Mouse (Mus musculus) erythroid progenitor cell, adult 5-6 weeks (primary cell): ENCODE results near the gene Cux1. TPM values are rescaled to one million over a fixed set of nuclear protein-coding genes. Genes with fewer than 3 reads are reported as not detected.

ENCODE experiments used
- ATAC-seq: replicated peaks from 2 replicates; pipeline ENCODE4 v1.8.0; 2016; ENCODE audit warnings: moderate number of reproducible peaks, mild to moderate bottlenecking, moderate TSS enrichment, inconsistent platforms; ENCODE audit not compliant: poor library complexity, low FRiP score, severe bottlenecking
- total RNA-seq, 2 experiments: library from RNA; stranded (forward) in 1 of 2; stranded (reverse) in 1 of 2; fragments of 150-400 nt in 1 of 2; fragments of 186-747, 209-891 nt in 1 of 2; gene quantifications; 2 replicates each; pipeline versions ENCODE4 v1.2.3 to v1.2.4; 2015 to 2017; ENCODE audit warnings: low replicate concordance in 2 of 2

Cux1 gene
- total RNA-seq, 2 experiments from 2014 or later: 42.3 to 79.1 TPM

- no peak for ATAC-seq
These were observed 224.0 kb downstream of the Cux1 start for GRCm38 (mm10) chr5:136343156-136343890.

DNA sequence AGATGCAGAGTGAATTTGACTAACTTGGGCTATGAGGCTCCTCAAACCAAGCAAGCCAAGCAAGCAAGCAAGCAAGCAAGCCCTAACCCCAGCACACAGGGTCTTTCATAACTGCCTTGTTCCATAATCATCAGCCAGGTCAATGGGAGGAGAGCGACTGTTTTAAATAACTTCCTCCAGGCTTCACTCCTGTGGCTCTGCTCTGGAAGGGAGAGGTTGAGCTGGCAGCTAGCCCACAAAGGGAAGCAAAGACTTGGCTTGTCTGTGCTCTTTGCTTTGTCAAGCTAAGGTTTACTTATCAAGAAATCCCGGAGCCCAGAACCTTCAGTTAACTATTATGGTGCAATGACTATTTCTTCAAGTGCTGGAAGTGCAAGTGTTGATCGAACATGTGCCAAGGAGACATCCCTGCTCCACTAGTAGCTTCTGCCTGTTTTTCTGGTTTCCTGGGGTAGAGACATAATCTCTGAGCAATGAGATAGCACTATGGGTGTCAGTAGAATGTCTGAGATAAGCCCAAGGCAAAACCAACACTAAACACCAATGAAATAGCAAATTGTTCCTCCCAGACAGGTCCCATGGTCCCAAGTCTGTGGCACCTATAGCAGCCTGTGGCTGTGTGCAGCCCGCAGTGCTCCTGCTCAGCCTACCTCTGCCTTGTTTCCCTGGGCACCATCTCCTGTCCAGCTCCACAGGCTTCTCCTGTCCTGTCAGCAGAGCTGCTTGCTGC is 230.3 kb downstream of the Cux1 start:
- ATAC-seq: 0 out of 2 replicates have a peak, but pooled peaks have one; percentile 22

- peak; percentile 27; the same call in 1 of the 2 replicates for ATAC-seq
These were observed 231.6 kb downstream of the Cux1 start for GRCm38 (mm10) chr5:136335681-136336080.

DNA sequence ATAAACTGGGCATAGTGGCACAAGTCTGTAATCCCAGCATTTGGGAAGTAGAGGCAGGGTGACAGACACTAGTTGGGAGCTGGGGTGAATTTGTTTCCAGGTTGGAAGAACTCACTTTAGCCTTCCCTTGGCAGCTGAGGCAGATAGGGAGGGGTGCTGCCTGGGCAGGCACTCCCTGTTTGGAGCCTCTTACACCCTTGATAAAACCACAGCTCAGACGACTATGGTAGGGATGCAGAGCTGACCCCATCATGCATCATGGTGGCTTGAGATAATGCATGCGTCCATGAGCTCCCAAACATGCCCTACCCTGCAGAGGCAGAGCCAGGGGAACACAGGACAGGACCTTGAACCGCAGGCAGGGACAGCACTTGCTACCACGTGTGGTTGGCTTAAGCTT is 232.5 kb downstream of the Cux1 start:
- ATAC-seq: peak; percentile 79

GRCm38 (mm10) chr5:136334051-136334450 is 233.2 kb downstream of the Cux1 start:
- ATAC-seq: no peak

- ATAC-seq: no peak
These were observed 234.4 kb downstream of the Cux1 start for GRCm38 (mm10) chr5:136332786-136333462.

DNA sequence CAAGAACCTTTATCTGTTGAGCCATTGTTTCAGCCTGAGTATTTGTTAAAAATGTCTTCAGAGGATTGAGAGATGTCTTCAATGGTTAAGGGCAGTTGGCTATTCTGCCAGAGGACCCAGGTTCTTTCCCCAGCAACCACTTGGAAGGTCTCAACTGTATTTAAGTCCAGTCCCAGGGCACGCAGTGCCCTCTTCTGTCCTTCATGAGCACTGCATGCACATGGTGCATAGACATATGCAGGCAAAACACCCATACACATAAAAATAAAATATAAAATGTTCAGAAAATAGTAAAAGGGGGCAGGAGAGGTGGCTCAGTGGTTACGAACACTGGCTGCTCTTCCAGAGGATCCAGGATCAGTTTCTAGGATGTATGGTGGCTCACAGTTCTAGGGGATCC is 239.6 kb downstream of the Cux1 start:
- ATAC-seq: no peak

DNA sequence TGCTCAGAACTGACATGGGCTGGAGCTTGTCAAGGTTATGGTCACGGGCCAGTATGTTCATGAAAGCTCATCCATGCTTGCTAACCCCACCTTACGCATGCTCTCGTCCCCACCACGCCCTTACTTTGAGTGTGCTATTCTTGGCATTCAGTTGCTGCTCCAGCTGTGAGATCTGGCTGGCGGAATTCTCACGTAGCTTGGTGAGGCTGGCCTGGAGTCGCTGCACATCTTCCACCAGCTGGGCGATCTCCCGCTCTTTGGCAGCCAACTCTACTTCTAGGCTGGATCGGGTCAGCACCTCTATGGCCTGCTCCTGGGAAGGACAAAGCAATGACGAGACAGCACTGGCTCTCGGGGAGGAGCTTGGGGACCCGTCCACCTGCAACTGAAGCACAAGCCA is 240.7 kb downstream of the Cux1 start:
- ATAC-seq: no peak

- ATAC-seq: no peak
These were observed 242.8 kb downstream of the Cux1 start for GRCm38 (mm10) chr5:136324506-136324905.

DNA sequence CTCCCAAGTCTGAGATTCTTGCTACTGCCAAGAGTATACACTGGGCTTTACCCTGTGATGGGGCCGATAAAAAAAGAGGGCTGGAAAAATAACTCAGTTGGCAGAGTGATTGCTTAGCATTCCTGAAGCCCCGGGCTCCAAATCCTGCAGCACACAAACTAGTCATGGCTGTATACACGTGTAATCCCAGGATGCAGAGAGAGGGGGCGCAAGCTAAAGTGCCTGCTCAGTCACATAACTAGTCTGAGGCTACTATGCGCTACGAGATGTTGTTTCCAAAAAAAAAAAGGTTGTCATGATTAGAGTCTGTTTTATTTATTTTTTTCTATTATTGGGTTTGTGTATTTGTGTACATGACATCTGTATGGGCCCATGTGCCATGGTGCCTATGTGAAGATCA is 245.9 kb downstream of the Cux1 start:
- ATAC-seq: no peak

- no peak for ATAC-seq
These were observed 254.7 kb downstream of the Cux1 start for GRCm38 (mm10) chr5:136312566-136312965.

- no peak for ATAC-seq
These were observed 255.1 kb downstream of the Cux1 start for GRCm38 (mm10) chr5:136312166-136312565.

DNA sequence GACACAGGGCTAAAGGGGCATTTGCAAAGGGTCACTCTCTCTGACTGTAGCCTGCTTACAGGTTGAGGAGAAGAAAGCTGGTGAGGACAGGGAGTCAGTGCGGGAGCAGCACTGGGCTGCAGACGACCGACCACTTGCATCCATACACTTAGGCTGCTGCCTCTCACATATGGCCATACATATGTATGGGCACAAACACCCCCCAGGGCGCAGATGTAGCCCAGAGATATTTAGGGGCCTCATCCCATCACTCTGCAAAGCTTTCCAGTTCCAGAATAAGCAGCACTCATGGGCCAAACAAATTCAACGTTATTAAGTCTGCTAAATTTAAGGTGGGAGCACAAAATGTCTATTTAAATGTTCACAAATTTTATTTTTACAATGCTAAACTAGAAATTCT is 261.0 kb downstream of the Cux1 start:
- ATAC-seq: no peak

DNA sequence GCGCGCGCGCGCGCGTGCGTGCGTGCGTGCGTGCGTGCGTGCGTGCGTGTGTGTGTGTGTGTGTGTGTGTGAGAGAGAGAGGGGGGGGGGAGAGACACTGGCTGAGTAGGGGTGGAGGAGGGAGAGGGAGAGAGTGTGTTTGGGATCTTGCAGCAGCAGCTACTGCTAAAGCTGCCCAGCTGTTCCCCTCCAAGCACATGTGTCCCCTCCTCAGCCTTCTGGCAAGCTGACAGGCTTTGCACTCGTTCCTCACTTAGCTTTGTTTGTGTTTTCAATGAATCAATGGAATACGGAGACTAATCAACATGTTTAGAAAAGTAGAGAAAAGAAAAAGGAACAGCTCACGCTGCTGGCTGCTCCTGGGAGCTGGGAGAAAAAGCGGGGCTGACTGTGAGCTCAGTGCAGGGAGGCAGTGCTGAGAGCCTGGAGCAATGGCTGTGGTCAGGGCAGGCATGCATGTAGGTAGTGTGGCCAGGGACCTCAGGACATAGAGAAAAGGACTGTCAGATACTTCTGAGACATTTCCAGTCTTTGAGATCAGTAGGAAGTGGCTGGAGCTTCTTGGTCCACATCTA is 263.8 kb downstream of the Cux1 start:
- ATAC-seq: no peak

- no peak for ATAC-seq
These were observed 266.4 kb downstream of the Cux1 start for GRCm38 (mm10) chr5:136300880-136301279.

DNA sequence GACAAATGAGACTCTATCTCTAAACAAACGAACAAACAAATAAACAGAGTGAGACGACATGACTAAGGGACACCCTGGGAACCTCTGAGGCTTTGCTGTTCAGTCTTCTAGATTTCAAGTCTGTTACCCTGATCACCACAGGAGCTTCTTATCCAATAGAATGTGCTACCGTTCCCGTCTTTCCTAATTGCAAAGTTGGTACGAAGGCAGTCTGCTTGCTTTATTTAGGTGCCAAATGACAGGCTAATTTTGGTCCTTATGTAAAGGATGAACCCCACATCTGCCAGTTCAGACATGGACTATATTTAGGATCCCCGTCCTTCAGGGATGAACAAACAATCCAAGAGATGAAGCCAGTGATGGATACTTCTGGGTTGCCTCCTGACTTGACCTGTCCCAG is 269.6 kb downstream of the Cux1 start:
- ATAC-seq: no peak

DNA sequence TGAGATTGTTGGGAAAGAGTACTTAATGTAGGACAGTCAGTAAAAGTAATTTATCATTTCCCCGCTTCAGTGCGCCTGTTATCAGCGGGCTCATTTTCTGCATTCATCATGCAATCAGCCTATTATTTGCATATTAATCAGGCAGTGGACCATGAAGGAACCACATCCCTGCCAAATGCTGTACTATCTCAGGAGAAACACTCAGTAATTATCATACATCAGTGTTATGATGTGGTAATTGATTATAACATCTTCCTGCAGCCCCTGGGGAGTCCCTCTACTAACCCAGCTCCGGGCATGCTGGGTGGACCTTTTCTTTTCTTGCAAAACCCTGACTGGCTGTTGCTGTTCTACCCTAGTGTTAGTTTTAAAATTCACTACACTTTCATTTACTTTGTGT is 270.4 kb downstream of the Cux1 start:
- no peak for ATAC-seq

DNA sequence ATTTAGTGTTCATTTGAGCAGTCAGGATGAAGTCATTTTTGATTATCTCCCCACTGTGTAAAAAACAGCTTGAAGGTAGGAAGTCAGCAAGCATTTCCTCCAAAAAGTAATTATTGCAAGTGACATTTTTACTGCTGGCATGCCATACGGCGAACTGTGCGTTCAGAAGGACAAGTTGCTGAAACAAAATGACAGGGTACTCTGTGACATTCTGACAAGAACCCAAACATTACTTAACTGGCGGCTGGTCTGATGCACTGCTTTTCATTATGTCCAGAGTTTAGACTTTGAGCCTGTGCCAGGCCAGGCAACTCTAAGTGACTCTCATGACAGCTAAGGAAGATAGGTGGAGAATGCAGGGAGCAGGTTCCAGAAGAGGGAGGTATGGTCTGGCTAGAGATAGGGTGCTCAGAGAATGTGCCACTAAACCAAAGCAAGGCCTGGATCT is 274.3 kb downstream of the Cux1 start:
- no peak for ATAC-seq

DNA sequence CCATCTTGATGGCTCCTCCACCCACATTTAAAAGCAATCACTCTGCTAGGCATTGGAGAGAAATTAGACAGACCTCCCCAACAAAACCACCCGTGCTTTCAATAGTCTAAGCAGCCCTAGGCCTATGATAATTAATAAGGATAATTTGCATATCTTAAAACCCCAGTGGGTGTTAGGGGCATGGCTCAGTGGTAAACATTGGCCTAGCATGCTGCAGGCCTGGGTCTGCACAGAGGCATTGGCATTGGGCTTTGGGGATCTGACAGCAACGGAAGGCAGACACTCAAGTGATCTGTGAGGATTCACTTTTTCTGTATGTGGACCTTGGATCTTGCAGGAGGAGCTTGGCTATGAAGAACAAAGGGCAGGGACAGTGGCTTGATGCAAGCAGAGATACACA is 274.9 kb downstream of the Cux1 start:
- ATAC-seq: no peak

- no peak for ATAC-seq
These were observed 275.7 kb downstream of the Cux1 start for GRCm38 (mm10) chr5:136291562-136291961.
